Mouse (Mus musculus) spleen, adult 12 weeks (tissue): ENCODE data around the gene Try10.
"Not testable (repeated sequence)": the region's sequence is repeated elsewhere in the genome, so short reads cannot be mapped to it uniquely, and the experiment has no call there.

Experiments used
- DNase-seq: peaks from one replicate; pipeline ENCODE4 v3.0.0; 2022; ENCODE audit warnings: low spot score

Try10 gene

GRCm38 (mm10) chr6:41353932-41354331 lies at the start of gene Try10:
Gene Try10, plus strand, starts transcription at chr6:41354105.
- DNase-seq, result no peak

GRCm38 (mm10) chr6:41316741-41317140 lies 37.2 kb upstream of the Try10 start, which contains the start of gene Try5:
Gene Try5, minus strand, starts transcription at chr6:41316841.
- not testable (repeated sequence) for DNase-seq

DNA sequence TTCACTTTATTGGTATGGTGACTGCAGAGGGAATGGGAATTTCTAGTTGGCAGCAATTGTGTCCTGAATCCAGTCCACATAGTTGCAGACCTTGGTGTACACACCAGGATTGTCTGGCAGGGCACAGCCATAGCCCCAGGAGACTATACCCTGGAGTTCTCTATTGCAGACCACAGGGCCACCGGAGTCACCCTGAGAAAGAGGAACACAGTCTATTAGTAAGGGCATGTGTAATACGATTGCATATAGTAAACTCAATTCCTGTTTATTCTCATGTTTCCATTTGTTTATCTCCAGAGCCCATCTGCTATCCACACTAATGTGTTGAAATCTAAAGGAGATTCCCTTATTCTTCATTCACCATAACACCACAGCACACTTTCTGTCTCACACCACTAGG lies 19.9 kb downstream of the Try10 start:
- DNase-seq, result not testable (repeated sequence)

- DNase-seq, result not testable (repeated sequence)
These were observed 23.7 kb downstream of the Try10 start, which contains the start of gene Prss3 for GRCm38 (mm10) chr6:41377578-41377977. Gene Prss3, minus strand, starts transcription at chr6:41377678.

- no peak for DNase-seq
These were observed 32.9 kb downstream of the Try10 start for GRCm38 (mm10) chr6:41386781-41387180.

- not testable (repeated sequence) for DNase-seq
These were observed 37.7 kb downstream of the Try10 start for GRCm38 (mm10) chr6:41391640-41392039.

DNA sequence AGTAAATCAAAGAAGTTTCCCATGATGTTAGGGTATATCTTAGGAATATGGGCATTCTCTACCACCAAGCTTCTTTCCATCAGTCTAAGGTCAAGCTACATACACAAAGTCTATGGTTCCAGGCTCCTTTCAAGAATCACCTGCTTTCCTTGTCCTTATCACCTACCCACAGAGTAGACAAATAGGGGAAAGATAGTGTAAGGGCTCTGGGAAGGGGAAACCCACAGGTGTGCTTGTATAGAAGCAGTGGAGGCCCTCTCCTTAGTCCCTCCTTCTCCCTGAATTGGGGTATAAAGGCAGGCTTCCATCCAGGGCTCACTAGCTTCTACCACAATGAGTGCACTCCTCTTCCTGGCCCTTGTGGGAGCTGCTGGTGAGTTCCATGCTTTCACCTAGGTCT lies 38.2 kb downstream of the Try10 start, which contains the start of gene Gm5771:
Gm5771 (plus strand) TSS at position 301 of the 400 bp plus-strand sequence.
- DNase-seq, result not testable (repeated sequence)
